Mouse (Mus musculus) liver, embryonic 14.5 days (tissue): Measurements from ENCODE around the gene Nfasc.

Experiments used
- CTCF ChIP-seq: IDR thresholded peaks from 2 replicates; pipeline ENCODE4 v1.5.1; 2016; ENCODE audit warnings: antibody characterized with exemption, low read depth, control low read depth
- EP300 ChIP-seq: IDR thresholded peaks from 2 replicates; pipeline ENCODE4 v1.6.1; 2016; ENCODE audit warnings: antibody characterized with exemption, low read depth

- no peak for TF ChIP-seq CTCF
- TF ChIP-seq EP300: no peak
Observed at GRCm38 (mm10) chr1:132659604-132660003, 82.0 kb downstream of the Nfasc start.
